Mouse (Mus musculus): ENCODE data around the gene Umad1. TPM values are rescaled to one million over a fixed set of nuclear protein-coding genes. Genes with fewer than 3 reads are reported as not detected.
"Not testable (repeated sequence)": the region's sequence is repeated elsewhere in the genome, so short reads cannot be mapped to it uniquely, and the experiment has no call there.

Umad1 gene
- polyA plus RNA-seq, 1 experiment: 14.0 TPM

- DNase-seq (ENCODE audit: low spot score): no peak
Observed at GRCm38 (mm10) chr6:8316201-8316600, 57.1 kb downstream of the Umad1 start.

- DNase-seq (ENCODE audit: low spot score): no peak
Observed at GRCm38 (mm10) chr6:8319591-8319990, 60.5 kb downstream of the Umad1 start.

- not testable (repeated sequence) for DNase-seq (ENCODE audit: low spot score)
Observed at GRCm38 (mm10) chr6:8331496-8331895, 72.4 kb downstream of the Umad1 start.

- DNase-seq (ENCODE audit: low spot score): no peak
Observed at GRCm38 (mm10) chr6:8333380-8333779, 74.3 kb downstream of the Umad1 start.

- DNase-seq (ENCODE audit: low spot score): no peak
Observed at GRCm38 (mm10) chr6:8336487-8337390, 77.7 kb downstream of the Umad1 start.

- no peak for DNase-seq (ENCODE audit: low spot score)
Observed at GRCm38 (mm10) chr6:8339453-8339852, 80.4 kb downstream of the Umad1 start.

- no peak for DNase-seq (ENCODE audit: low spot score)
Observed at GRCm38 (mm10) chr6:8343271-8343670, 84.2 kb downstream of the Umad1 start.

- DNase-seq (ENCODE audit: low spot score): no peak
Observed at GRCm38 (mm10) chr6:8345219-8345856, 86.2 kb downstream of the Umad1 start.

- no peak for DNase-seq (ENCODE audit: low spot score)
Observed at GRCm38 (mm10) chr6:8347154-8347553, 88.1 kb downstream of the Umad1 start.

- no peak for DNase-seq (ENCODE audit: low spot score)
Observed at GRCm38 (mm10) chr6:8348344-8348743, 89.3 kb downstream of the Umad1 start.

GRCm38 (mm10) chr6:8349060-8349670 is 90.1 kb downstream of the Umad1 start:
- DNase-seq (ENCODE audit: low spot score): no peak

GRCm38 (mm10) chr6:8351507-8351906 is 92.4 kb downstream of the Umad1 start:
- no peak for DNase-seq (ENCODE audit: low spot score)

- DNase-seq (ENCODE audit: low spot score): no peak
Observed at GRCm38 (mm10) chr6:8352533-8353168, 93.6 kb downstream of the Umad1 start.

- no peak for DNase-seq (ENCODE audit: low spot score)
Observed at GRCm38 (mm10) chr6:8353461-8353860, 94.4 kb downstream of the Umad1 start.

- DNase-seq (ENCODE audit: low spot score): no peak
Observed at GRCm38 (mm10) chr6:8354846-8355245, 95.8 kb downstream of the Umad1 start.

GRCm38 (mm10) chr6:8358232-8358631 is 99.1 kb downstream of the Umad1 start:
- DNase-seq (ENCODE audit: low spot score): no peak

- DNase-seq (ENCODE audit: low spot score): no peak
Observed at GRCm38 (mm10) chr6:8358782-8359181, 99.7 kb downstream of the Umad1 start.

GRCm38 (mm10) chr6:8360805-8361204 is 101.7 kb downstream of the Umad1 start:
- no peak for DNase-seq (ENCODE audit: low spot score)

- DNase-seq (ENCODE audit: low spot score): no peak
Observed at GRCm38 (mm10) chr6:8364033-8364756, 105.1 kb downstream of the Umad1 start.

- no peak for DNase-seq (ENCODE audit: low spot score)
Observed at GRCm38 (mm10) chr6:8364757-8365150, 105.7 kb downstream of the Umad1 start.

GRCm38 (mm10) chr6:8367675-8368074 is 108.6 kb downstream of the Umad1 start:
- no peak for DNase-seq (ENCODE audit: low spot score)
